Mouse (Mus musculus): ENCODE results near the gene Sv2a. TPM values are rescaled to one million over a fixed set of nuclear protein-coding genes. Genes with fewer than 3 reads are reported as not detected.
A peak's percentile ranks its signal among the peaks of the same experiment; 100 is the strongest.

The Sv2a gene
- polyA plus RNA-seq, 1 experiment from 2014 or later: 10.8 TPM

DNA sequence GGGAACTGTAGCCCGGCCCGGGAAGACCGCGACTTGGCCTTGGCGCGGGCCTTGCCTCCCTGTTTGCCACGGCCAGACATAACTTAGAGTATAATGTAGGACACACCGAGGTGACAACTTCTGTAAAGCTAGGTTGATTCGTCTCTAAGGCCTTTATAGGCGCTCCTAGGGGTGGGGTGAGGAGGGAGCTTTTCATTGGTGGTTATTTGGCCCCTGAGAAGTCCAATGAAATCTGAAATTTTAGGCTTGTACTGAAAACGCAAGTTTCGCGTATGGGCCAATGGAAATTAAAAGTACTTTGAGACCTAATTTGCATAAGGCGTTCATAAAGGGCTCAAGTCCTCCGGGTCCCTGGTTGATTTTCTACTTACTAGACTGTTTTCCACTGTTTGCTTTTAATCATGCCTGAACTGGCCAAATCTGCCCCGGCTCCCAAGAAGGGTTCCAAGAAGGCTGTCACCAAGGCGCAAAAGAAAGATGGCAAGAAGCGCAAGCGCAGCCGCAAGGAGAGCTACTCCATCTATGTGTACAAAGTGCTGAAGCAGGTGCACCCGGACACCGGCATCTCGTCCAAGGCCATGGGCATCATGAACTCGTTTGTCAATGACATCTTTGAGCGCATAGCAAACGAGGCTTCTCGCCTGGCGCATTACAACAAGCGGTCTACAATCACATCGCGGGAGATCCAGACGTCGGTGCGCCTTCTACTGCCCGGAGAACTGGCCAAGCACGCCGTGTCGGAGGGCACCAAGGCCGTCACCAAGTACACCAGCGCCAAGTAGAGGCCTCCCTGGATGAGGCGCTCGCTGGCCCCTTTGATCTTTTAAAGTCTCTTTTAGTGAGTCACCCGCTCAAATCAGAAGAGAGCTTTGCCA, 40.1 kb downstream of the Sv2a start, which contains the start of the genes Hist2h2ac and Hist2h2be:
Gene Hist2h2ac (minus strand): TSS at position 116 of the 875 bp plus-strand sequence.
Gene Hist2h2be (plus strand): TSS at position 355 of the 875 bp plus-strand sequence.
- H3K4me1 ChIP-seq (replicated peaks; ENCODE audit: control insufficient read depth, insufficient read depth, low read length): peaks cover 6% of the 10 kb centered on the region

DNA sequence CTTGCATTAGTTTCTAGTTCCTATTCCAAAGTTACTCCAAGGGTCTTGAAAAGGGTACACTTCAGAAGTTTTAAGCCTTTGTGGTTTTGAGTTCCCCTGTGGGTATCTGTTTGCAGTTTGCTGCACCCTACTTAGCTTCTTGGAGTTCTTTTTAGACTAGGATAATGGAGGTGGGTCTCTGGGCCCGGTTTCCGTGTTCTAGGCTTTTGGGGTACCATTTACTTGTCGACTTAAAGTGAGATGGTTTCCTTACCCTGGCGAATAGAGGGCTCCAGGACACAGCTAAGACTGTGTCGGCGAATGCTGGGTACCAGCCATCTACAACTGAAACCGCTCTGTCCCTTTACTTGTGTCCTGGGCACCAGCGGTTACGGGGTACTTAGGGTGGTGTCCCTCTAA, 40.7 kb downstream of the Sv2a start:
- ATAC-seq (ENCODE audit: low FRiP score): no peak

More for the DNA sequence above, 40.1 kb downstream of the Sv2a start, which contains the start of the genes Hist2h2ac and Hist2h2be:
- Histone ChIP-seq H3K4me3 (ENCODE audit: low read depth, low read length) (peak within 1 kb of the TSS; percentile 62), H3K27me3 (ENCODE audit: control insufficient read depth, insufficient read depth, low read length) (no peaks in the 10 kb centered on the region), H3K36me3 (ENCODE audit: control insufficient read depth, insufficient read depth, low read length) (no peaks in the 10 kb centered on the region), H3K9ac (ENCODE audit: low read depth, low read length) (peak within 1 kb of the TSS; percentile 84), H3K9me3 (ENCODE audit: control insufficient read depth, low read length) (no peaks in the 10 kb centered on the region), H3K4me2 (replicated peaks; ENCODE audit: low read depth, low read length) (peak within 1 kb of the TSS; percentile 87), H3K27ac (ENCODE audit: low read depth, low read length) (peak within 1 kb of the TSS; percentile 96)
- peak; percentile 82 for ATAC-seq (ENCODE audit: low FRiP score)
- under 1% methylated on average over 43 of the region's 43 CpGs for WGBS
- DNase-seq (ENCODE audit: low spot score): peak; percentile 83

DNA sequence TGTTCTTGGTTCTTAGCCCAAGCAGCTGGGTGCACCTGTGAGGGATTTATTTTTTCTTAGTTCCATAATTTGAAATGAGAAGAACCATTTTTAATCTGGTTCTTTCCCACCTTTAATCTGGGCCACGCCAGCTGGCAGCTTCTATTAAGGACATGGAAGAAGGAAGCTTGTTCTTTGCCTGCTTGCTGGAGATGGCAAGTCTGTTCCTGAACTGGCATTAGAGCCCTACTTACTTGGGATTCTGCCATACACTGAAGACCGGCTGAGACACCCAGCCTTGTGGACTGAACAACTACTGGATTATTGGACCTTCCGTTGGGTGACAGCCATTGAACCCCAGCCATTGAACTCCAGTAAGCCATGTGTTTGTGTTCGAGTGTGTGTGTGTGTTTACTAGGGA, 41.8 kb downstream of the Sv2a start:
- Histone ChIP-seq H3K36me3 (ENCODE audit: control insufficient read depth, insufficient read depth, low read length) (no peaks in the 10 kb centered on the region), H3K4me2 (replicated peaks; ENCODE audit: low read depth, low read length) (no peak overlapping the region), H3K4me1 (replicated peaks; ENCODE audit: control insufficient read depth, insufficient read depth, low read length) (peaks cover 6% of the 10 kb centered on the region), H3K9me3 (ENCODE audit: control insufficient read depth, low read length) (no peaks in the 10 kb centered on the region), H3K27me3 (ENCODE audit: control insufficient read depth, insufficient read depth, low read length) (no peaks in the 10 kb centered on the region), H3K9ac (ENCODE audit: low read depth, low read length) (no peak overlapping the region), H3K4me3 (ENCODE audit: low read depth, low read length) (no peak overlapping the region), H3K27ac (ENCODE audit: low read depth, low read length) (no peak overlapping the region)
- ATAC-seq (ENCODE audit: low FRiP score): no peak
- 90% methylated on average over 4 of the region's 4 CpGs for WGBS
- DNase-seq (ENCODE audit: low spot score): no peak

More for the DNA sequence above, 40.7 kb downstream of the Sv2a start:
- H3K36me3 ChIP-seq (ENCODE audit: control insufficient read depth, insufficient read depth, low read length): no peaks in the 10 kb centered on the region
- peak overlapping the region; percentile 84 for H3K9ac ChIP-seq (ENCODE audit: low read depth, low read length)
- H3K4me3 ChIP-seq (ENCODE audit: low read depth, low read length): peak overlapping the region; percentile 62
- no peaks in the 10 kb centered on the region for H3K27me3 ChIP-seq (ENCODE audit: control insufficient read depth, insufficient read depth, low read length)
- 20% methylated on average over 9 of the region's 9 CpGs for WGBS
- H3K9me3 ChIP-seq (ENCODE audit: control insufficient read depth, low read length): no peaks in the 10 kb centered on the region
- H3K27ac ChIP-seq (ENCODE audit: low read depth, low read length): peak overlapping the region; percentile 96
- DNase-seq (ENCODE audit: low spot score): peak; percentile 37
- H3K4me2 ChIP-seq (replicated peaks; ENCODE audit: low read depth, low read length): peak overlapping the region; percentile 87
- H3K4me1 ChIP-seq (replicated peaks; ENCODE audit: control insufficient read depth, insufficient read depth, low read length): peaks cover 6% of the 10 kb centered on the region

DNA sequence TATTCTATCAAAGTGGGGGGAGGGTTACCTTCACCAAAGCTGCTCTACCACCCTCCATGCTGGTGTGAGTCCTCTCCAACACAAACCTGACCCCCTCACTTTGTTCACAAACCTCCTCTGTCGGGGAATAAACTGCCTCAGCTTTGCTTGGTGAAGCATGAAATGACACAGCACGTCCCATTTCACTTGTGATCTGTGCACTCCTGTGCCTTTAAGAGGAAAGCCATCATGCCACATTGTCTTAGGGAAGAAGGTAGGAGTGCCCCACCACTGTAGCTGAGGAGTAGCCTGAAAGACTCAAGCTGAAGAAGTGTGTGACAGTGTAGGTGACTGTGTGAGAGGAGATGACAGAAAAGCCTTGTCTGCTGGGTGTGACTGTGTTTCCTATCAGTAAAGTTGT, 44.5 kb downstream of the Sv2a start:
- Histone ChIP-seq H3K36me3 (ENCODE audit: control insufficient read depth, insufficient read depth, low read length) (no peaks in the 10 kb centered on the region), H3K4me2 (replicated peaks; ENCODE audit: low read depth, low read length) (no peak overlapping the region), H3K4me1 (replicated peaks; ENCODE audit: control insufficient read depth, insufficient read depth, low read length) (peaks cover 6% of the 10 kb centered on the region), H3K27me3 (ENCODE audit: control insufficient read depth, insufficient read depth, low read length) (no peaks in the 10 kb centered on the region), H3K27ac (ENCODE audit: low read depth, low read length) (no peak overlapping the region), H3K9ac (ENCODE audit: low read depth, low read length) (no peak overlapping the region), H3K9me3 (ENCODE audit: control insufficient read depth, low read length) (no peaks in the 10 kb centered on the region), H3K4me3 (ENCODE audit: low read depth, low read length) (no peak overlapping the region)
- ATAC-seq (ENCODE audit: low FRiP score) (no peak), DNase-seq (ENCODE audit: low spot score) (no peak)
- WGBS: 20% methylated on average over 2 of the region's 2 CpGs

DNA sequence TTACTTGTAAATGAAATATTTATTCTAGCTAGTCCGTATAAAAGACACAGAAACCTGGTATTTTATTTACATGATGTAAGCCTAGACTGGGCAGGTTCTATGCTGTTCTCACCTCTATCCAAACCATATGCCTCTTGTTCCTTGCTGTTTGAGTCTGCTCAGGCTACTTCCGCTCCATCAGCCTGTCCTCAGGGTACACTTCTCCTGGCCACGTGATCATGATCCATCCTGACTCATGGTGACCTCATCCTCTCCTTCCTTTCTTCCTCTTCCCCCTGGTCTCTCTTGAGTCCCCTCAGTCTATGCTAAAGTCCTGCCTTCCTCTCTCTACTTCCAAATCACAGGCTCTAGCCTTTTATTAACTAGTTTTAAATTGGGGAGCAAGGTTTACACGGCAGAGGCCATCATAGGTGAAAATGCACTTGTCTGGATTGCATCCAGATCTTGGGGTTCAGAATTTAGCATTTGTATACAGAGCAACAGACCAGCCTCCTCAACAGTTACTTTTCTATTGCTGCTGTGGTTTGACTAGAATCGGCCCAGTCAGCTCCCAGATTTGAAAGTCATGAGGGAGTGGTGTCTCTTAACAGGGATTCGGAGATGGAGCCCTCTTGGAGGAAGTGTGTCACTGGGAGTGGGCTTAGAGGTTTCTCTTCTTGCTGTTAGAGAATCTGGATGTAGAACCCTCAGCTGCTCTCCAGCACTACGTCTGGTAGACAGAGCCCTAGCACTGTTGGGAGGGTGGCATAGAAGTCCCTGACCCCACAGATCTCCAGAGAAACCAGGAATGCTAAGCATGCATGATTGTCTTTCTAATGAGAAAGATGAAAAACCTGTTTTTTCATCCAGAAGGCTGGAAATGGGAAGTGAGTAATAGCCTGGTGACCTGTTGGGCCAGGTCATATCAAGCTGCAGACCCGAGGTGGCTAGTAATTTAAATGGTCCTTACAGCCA, 46.0 kb downstream of the Sv2a start:
- Histone ChIP-seq H3K4me1 (replicated peaks; ENCODE audit: control insufficient read depth, insufficient read depth, low read length) (peaks cover under 1% of the 10 kb centered on the region; the same call in 1 of the 2 replicates), H3K9me3 (ENCODE audit: control insufficient read depth, low read length) (no peaks in the 10 kb centered on the region), H3K27me3 (ENCODE audit: control insufficient read depth, insufficient read depth, low read length) (no peaks in the 10 kb centered on the region), H3K36me3 (ENCODE audit: control insufficient read depth, insufficient read depth, low read length) (no peaks in the 10 kb centered on the region), H3K27ac (ENCODE audit: low read depth, low read length) (no peak overlapping the region), H3K4me3 (ENCODE audit: low read depth, low read length) (no peak overlapping the region), H3K4me2 (replicated peaks; ENCODE audit: low read depth, low read length) (no peak overlapping the region), H3K9ac (ENCODE audit: low read depth, low read length) (no peak overlapping the region)
- ATAC-seq (ENCODE audit: low FRiP score) (no peak), DNase-seq (ENCODE audit: low spot score) (no peak)
- 74% methylated on average over 8 of the region's 8 CpGs for WGBS

DNA sequence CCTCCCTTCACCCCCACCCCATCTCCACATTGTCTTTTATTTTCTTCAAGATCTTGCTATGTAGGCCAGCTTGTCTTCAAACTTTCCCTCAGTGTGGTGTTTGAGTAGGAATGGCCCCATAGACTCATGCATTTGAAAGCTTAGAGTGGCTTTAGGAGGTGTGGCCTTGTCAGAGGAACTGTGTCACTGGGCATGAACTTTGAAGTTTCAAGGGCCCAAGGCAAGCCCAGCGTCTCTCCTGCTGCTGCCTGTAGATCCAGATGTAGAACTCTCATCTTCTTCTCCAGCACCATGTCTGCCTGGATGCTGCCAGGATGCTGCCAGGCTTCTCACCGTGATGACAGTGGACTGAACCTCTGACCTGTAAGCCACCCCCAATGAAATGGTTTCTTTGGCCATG, 47.9 kb downstream of the Sv2a start:
- ATAC-seq (ENCODE audit: low FRiP score): no peak
- WGBS: 73% methylated on average over 2 of the region's 2 CpGs

DNA sequence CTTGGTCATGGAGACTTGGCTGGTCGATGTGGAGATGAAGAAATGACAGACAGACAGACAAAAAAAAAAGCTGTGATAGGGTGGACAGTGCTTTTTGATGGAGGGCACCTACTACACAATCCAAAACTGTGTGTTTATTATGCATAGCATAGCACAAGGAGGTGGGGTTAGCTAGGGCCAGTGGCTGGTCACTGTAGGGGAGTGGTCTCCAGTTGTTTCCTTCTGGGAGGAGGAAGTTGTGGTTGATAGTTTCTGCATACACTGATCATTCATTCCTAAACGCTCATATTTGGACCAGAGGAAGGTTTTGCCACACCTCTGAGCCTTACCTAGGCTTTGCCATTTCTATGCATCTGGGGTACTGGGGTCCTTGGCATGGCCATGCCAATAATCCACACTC, 49.5 kb downstream of the Sv2a start:
- ATAC-seq (ENCODE audit: low FRiP score) (no peak), DNase-seq (ENCODE audit: low spot score) (no peak)
- 81% methylated on average over 2 of the region's 2 CpGs for WGBS
- Histone ChIP-seq H3K9me3 (ENCODE audit: control insufficient read depth, low read length) (no peaks in the 10 kb centered on the region), H3K9ac (ENCODE audit: low read depth, low read length) (no peak overlapping the region), H3K36me3 (ENCODE audit: control insufficient read depth, insufficient read depth, low read length) (no peaks in the 10 kb centered on the region), H3K4me2 (replicated peaks; ENCODE audit: low read depth, low read length) (no peak overlapping the region), H3K27me3 (ENCODE audit: control insufficient read depth, insufficient read depth, low read length) (no peaks in the 10 kb centered on the region), H3K27ac (ENCODE audit: low read depth, low read length) (no peak overlapping the region), H3K4me1 (replicated peaks; ENCODE audit: control insufficient read depth, insufficient read depth, low read length) (no peaks in the 10 kb centered on the region; the same call in 1 of the 2 replicates), H3K4me3 (ENCODE audit: low read depth, low read length) (no peak overlapping the region)

More for the DNA sequence above, 47.9 kb downstream of the Sv2a start:
- Histone ChIP-seq H3K4me2 (replicated peaks; ENCODE audit: low read depth, low read length) (no peak overlapping the region), H3K9me3 (ENCODE audit: control insufficient read depth, low read length) (no peaks in the 10 kb centered on the region), H3K4me3 (ENCODE audit: low read depth, low read length) (no peak overlapping the region), H3K27ac (ENCODE audit: low read depth, low read length) (no peak overlapping the region), H3K36me3 (ENCODE audit: control insufficient read depth, insufficient read depth, low read length) (no peaks in the 10 kb centered on the region), H3K4me1 (replicated peaks; ENCODE audit: control insufficient read depth, insufficient read depth, low read length) (no peaks in the 10 kb centered on the region; the same call in 1 of the 2 replicates), H3K9ac (ENCODE audit: low read depth, low read length) (no peak overlapping the region), H3K27me3 (ENCODE audit: control insufficient read depth, insufficient read depth, low read length) (no peaks in the 10 kb centered on the region)
- no peak for DNase-seq (ENCODE audit: low spot score)

DNA sequence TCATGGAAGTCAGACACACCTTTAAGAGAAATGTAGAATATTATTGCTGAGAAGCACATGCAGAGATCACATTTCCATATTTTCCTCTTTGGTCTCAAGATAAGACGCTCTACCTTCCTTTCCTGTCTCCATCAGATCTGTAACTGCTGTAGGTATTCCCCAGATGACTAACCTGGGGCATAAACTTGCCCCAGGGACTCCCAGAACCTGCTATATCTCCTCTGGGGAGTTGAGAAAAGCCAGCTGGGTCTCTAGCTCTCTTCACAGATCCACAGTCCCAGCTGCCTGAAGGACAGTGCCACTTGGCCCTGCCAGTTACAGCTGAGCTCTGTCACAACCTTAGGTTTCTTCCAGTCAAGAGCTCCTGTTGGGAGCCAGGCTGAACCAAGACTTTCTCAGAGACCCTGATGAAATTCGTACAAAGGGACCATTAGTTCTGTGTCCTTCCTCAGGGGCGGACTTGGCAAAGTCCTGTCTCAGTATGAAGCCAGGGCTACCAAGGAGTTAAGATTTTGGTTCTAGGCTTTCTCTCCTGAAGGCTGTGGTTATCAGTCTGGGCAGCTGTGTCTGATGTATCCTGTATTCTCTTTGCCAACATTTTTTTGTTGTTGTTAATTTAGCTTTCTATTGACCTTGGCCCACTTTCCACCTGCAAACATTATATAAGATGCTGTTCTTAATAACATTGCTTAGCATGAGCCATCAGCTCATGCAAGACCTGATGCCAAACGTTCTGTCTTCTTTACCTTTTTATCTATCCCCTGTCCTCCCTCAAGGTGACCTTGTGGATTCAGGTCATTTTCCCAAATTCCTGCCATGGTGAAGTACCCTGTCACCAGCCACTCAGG, 50.2 kb downstream of the Sv2a start:
- H3K27me3 ChIP-seq (ENCODE audit: control insufficient read depth, insufficient read depth, low read length): no peaks in the 10 kb centered on the region
- H3K4me1 ChIP-seq (replicated peaks; ENCODE audit: control insufficient read depth, insufficient read depth, low read length): no peaks in the 10 kb centered on the region
- ATAC-seq (ENCODE audit: low FRiP score): no peak
- no peak overlapping the region for H3K4me3 ChIP-seq (ENCODE audit: low read depth, low read length)
- no peaks in the 10 kb centered on the region for H3K9me3 ChIP-seq (ENCODE audit: control insufficient read depth, low read length)
- WGBS: 72% methylated on average over 4 of the region's 4 CpGs
- no peaks in the 10 kb centered on the region for H3K36me3 ChIP-seq (ENCODE audit: control insufficient read depth, insufficient read depth, low read length)
- H3K9ac ChIP-seq (ENCODE audit: low read depth, low read length): no peak overlapping the region
- no peak for DNase-seq (ENCODE audit: low spot score)
- no peak overlapping the region for H3K27ac ChIP-seq (ENCODE audit: low read depth, low read length)
- no peak overlapping the region for H3K4me2 ChIP-seq (replicated peaks; ENCODE audit: low read depth, low read length)
